Mouse (Mus musculus) B cell, adult 2 months (primary cell): ENCODE results near the gene Vti1a.

Experiments used
- DNase-seq, 2 experiments: peaks; one replicate each; pipeline ENCODE4 v3.0.0; 2022

The Vti1a gene

DNA sequence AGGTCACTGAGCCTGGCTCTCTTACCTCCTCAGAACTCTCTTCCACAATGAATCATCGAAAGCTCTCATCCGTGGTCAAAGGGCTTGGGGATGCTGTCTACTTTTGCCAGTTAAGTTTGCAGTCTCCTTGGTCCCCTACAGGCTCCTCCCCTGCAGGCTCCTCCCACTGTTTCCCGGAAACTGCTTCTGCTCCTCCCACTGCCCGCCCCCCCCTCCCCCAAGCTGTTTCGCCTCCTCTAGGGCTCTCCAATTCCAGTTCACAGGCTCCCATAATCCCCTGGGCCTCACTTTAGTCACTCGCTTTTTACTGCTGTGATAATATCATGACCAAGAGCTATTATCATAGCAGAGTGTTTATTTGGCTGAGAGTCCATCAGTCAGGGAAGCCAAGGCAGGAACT, 324.2 kb downstream of the Vti1a start:
- no peak for DNase-seq

DNA sequence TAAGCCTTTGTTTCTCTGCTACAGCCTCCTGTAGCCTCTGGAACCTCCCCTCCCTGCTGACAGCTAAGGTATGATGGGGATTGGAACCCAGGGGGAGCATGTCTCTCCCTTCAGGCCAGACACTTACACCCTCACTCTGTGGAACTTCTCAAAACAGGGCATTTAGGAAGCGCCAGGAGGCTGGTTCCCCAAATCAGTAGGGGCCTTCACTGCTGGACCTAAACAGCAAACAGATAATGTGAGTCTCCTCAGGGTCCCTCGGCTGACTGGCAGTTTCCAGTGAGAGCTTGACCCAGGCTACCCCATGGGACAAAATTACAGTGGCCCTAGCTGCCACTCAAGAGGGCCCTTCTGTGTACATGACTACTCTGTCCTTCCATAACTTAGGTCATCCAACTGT, 325.8 kb downstream of the Vti1a start:
- DNase-seq, result no peak

GRCm38 (mm10) chr19:55642361-55642760, 326.3 kb downstream of the Vti1a start:
- DNase-seq, result no peak

DNA sequence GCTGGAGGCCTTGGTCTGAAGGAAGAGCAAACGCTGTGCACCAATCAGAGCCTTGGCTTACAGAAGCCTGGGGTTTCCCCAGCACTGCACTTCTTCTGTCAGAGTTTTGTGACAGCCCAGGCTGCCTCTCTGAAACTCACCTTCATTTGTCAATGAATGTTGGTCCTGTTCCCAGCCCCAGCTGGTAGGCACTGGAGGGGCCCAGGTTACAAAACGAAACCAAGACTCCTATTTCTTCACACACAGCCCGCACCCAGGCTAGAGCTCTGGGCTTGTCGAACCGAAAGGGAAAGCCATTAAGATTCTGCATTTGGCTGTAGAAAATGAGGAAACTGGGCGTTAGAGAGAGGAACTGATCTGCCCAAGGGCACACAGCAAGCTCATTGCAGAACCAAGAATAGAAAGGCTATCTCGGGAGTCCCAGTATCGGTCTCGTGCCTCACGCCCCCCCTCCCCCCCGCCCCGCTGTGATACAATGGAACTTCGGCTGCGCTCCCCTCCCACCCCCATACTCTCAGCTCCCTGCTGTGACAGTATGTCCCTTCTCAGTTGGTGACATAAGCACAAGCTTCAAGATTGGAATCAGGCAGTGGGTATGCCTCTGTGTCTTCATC, 327.3 kb downstream of the Vti1a start:
- DNase-seq, result peak; percentile 79

- DNase-seq, result no peak
These were observed 327.8 kb downstream of the Vti1a start for GRCm38 (mm10) chr19:55643931-55644330.

- peak; percentile 30 to 37 for DNase-seq
These were observed 333.3 kb downstream of the Vti1a start for GRCm38 (mm10) chr19:55649363-55649762.

DNA sequence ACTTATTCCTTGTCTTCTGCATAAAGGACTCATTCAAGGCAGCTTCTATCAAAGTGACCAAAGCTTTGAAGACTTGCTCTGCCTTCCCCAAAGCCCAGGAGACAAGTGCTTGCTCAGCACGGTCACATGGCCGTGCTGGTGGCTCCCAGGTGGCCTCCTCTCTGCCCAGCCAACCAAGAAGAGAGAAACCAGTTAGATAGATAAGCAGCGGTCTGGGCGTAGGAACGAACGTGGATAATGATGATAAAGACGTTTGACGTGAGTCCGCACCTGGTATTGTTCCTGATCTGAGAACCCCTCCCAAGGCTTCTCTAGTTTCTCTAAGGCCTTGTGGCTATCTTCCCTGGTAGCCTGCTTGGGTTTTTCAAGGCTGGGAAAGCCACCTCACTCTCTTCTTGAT, 334.9 kb downstream of the Vti1a start:
- peak in 1 of 2 experiments; percentile 23 for DNase-seq

DNA sequence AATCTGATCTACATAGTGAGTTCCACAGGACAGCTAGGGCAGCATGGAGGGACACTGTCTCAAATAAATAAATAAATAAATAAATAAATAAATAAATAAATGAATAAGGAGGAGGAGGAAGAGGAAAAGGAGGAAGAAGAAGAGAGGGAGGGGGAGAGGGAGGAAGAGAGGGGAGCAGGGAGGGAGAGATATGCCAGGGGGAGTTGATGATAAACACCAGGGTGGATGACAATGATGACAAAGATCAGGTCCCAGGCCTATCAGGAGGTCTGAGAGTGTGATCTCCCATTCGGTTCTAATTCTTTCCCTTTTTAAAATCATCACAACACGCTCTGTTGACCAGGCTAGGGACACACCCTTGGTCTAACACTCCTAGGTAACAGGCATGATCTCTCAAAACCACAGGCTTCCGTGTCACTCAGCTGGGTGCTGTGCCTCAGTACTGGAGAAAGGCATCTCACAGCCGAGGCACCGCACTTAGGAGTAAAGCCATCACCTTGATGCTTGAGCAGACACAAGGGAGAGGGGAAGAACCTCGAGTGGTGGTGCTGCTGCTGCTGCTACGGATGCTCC, 336.7 kb downstream of the Vti1a start:
- peak; percentile 21 for DNase-seq

- DNase-seq, result peak; percentile 29 to 37
These were observed 344.1 kb downstream of the Vti1a start for GRCm38 (mm10) chr19:55660165-55660564.

DNA sequence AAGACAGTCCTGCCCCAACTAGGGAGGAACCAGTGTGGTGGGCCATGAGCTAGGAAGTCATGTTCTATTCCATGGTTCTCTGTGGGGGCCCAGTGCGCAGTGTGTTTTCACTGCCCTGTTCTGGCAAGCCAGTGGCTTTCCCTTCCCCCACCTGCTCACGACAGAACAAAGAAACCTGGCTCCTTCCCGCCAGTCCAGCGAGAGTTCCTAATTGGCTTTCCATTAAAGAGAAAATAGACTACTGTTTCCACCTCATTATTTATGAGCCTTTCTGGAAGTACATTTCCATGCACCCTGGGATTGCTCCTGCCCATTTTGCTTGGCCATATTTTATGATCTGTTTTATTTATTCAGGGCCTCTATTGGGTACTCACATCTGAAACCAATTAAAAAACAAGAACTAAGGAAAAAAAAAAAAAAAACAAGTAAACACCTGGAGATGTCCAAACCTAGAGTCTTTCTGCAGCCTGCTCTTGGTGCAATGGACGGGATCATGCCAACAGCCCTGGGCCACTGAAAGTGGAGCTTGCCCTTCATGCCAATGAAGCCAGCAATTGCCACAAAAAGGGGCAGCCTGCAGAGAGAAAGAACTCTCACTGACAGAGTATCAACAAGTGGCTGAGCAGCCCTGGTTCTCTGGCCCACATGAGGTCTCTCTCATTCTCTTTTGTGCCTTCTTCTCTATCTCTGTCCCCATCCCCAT, 346.6 kb downstream of the Vti1a start:
- DNase-seq, result no peak

GRCm38 (mm10) chr19:55667787-55668186, 351.7 kb downstream of the Vti1a start:
- peak; percentile 68 to 79 for DNase-seq

GRCm38 (mm10) chr19:55668896-55669295, 352.8 kb downstream of the Vti1a start:
- DNase-seq, result no peak
